Mouse (Mus musculus) G1E (cell line): ENCODE data around the gene Bad.

ENCODE experiments used
- CTCF ChIP-seq: IDR thresholded peaks from 2 replicates; pipeline ENCODE4 v1.5.1; 2012; ENCODE audit warnings: low read depth, low read length, inconsistent platforms, mixed read lengths
- GATA1 ChIP-seq: IDR thresholded peaks from 2 replicates; pipeline ENCODE4 v1.6.1; 2012; ENCODE audit warnings: borderline replicate concordance, low read length, inconsistent platforms, mixed read lengths
- GATA2 ChIP-seq: IDR thresholded peaks from 2 replicates; pipeline ENCODE4 v1.6.1; 2012; ENCODE audit warnings: low read depth, low read length, inconsistent platforms, borderline replicate concordance
- POLR2AphosphoS5 ChIP-seq: IDR thresholded peaks from 2 replicates; pipeline ENCODE4 v1.6.1; 2012; ENCODE audit warnings: low read depth, low read length, inconsistent platforms; ENCODE audit not compliant: insufficient replicate concordance

DNA sequence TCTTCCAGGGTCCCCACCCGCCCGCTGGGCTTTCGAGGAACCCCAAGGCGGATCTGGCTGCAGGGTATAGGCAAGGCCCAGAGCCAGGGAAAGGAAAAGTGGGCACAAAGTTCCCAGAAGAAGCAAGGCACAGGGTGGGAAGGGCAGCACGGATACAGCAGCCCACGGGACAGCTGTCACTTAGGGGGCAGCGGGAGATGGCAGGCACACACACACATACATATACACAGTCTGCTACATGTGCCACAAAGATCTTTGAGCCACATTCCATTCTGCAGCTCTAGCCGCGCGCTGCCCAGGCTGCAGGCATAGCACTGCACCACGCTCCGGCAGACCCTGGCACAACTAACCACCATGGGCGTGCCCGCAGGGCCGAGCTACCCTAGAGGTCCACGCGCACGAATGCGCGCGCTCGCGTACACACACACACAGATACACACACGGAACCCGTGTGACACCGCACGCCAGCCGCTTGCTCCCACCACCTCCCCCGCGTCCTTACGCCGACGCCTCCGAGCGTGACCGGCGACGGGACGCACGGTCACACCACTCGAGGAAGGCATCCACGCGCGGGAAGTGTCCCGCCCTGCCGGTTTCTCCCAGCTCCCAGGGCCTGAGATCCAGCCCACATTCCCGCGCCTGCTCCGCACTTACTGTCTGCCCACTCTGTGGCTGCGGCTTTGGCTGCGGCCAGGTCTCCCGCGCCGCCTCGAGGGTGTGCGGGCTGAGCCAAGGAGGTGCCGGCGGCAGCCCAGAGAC lies 8.0 kb upstream of the Bad start:
- TF ChIP-seq CTCF (no peak), GATA1 (no peak), GATA2 (no peak), POLR2AphosphoS5 (no peak)
